Mouse (Mus musculus) heart, embryonic 12.5 days (tissue): ENCODE measurements at regions not wholly inside any gene's neighbourhood (a gene's known extent, or its start where the extent isn't known, plus 50 kb on each side); places are given as distances from the start of the nearest gene placed in this dataset.
A peak's percentile ranks its signal among the peaks of the same experiment; 100 is the strongest.

Experiments
- ATAC-seq: fragments of 200-750 bp; cut with Nextera tagmentation; 2 replicates; pipeline ENCODE4 v1.8.0; 2017; ENCODE audit warnings: moderate TSS enrichment, moderate library complexity; ENCODE audit not compliant: insufficient number of reproducible peaks, low FRiP score
- H3K27ac ChIP-seq: fragments of 300-500 bp; sonication (generic); 2 replicates; pipeline ENCODE4 v1.5.1; 2016; ENCODE audit warnings: mild to moderate bottlenecking, moderate library complexity; ENCODE audit not compliant: poor library complexity, severe bottlenecking
- H3K27me3 ChIP-seq: fragments of 300-500 bp; sonication (generic); replicated peaks from 2 replicates; pipeline ENCODE4 v1.6.1; 2016; ENCODE audit warnings: mild to moderate bottlenecking, moderate library complexity
- H3K36me3 ChIP-seq: fragments of 300-500 bp; sonication (generic); 2 replicates; pipeline ENCODE4 v1.6.1; 2016; ENCODE audit warnings: mild to moderate bottlenecking, moderate library complexity
- H3K4me1 ChIP-seq: fragments of 300-500 bp; sonication (generic); replicated peaks from 2 replicates; pipeline ENCODE4 v1.6.1; 2016; ENCODE audit warnings: mild to moderate bottlenecking
- H3K4me2 ChIP-seq: fragments of 300-500 bp; sonication (generic); 2 replicates; pipeline ENCODE4 v1.6.1; 2016; ENCODE audit warnings: mild to moderate bottlenecking, moderate library complexity
- H3K4me3 ChIP-seq: fragments of 300-500 bp; sonication (generic); 2 replicates; pipeline ENCODE4 v1.5.1; 2016; ENCODE audit warnings: mild to moderate bottlenecking
- H3K9ac ChIP-seq: fragments of 300-500 bp; sonication (generic); 2 replicates; pipeline ENCODE4 v1.6.1; 2016; ENCODE audit warnings: mild to moderate bottlenecking, moderate library complexity
- H3K9me3 ChIP-seq: fragments of 300-500 bp; sonication (generic); replicated peaks from 2 replicates; pipeline ENCODE4 v1.6.1; 2016; ENCODE audit warnings: mild to moderate bottlenecking, moderate library complexity
- WGBS: fragments of 180-500 bp; shearing (Covaris S2); methylation state at CpG from one replicate; pipeline ENCODE4 v1.1.7; 2016; 5-methylcytosine and 5-hydroxymethylcytosine counted together

GRCm38 (mm10) chr4:125410736-125411441, 79.6 kb upstream of the Grik3 start:
- H3K9me3 ChIP-seq = no peaks in the 10 kb centered on the region
- 44% methylated on average over 8 of the region's 8 CpGs for WGBS
- no peak overlapping the region for H3K9ac ChIP-seq
- no peaks in the 10 kb centered on the region for H3K4me1 ChIP-seq
- ATAC-seq = peak; percentile 76
- no peaks in the 10 kb centered on the region for H3K36me3 ChIP-seq
- peaks cover 19% of the 10 kb centered on the region; the same call in 1 of the 2 replicates for H3K27me3 ChIP-seq
- no peak overlapping the region for H3K4me3 ChIP-seq
- no peak overlapping the region for H3K27ac ChIP-seq
- no peak overlapping the region for H3K4me2 ChIP-seq

GRCm38 (mm10) chr4:125399376-125400112, 91.0 kb upstream of the Grik3 start:
- H3K27ac ChIP-seq = no peak overlapping the region
- no peak overlapping the region for H3K9ac ChIP-seq
- peaks cover 32% of the 10 kb centered on the region for H3K27me3 ChIP-seq
- 69% methylated on average over 13 of the region's 13 CpGs for WGBS
- H3K4me3 ChIP-seq = no peak overlapping the region
- ATAC-seq = no peak
- H3K4me2 ChIP-seq = no peak overlapping the region
- H3K4me1 ChIP-seq = no peaks in the 10 kb centered on the region
- no peaks in the 10 kb centered on the region for H3K9me3 ChIP-seq
- H3K36me3 ChIP-seq = no peaks in the 10 kb centered on the region

DNA sequence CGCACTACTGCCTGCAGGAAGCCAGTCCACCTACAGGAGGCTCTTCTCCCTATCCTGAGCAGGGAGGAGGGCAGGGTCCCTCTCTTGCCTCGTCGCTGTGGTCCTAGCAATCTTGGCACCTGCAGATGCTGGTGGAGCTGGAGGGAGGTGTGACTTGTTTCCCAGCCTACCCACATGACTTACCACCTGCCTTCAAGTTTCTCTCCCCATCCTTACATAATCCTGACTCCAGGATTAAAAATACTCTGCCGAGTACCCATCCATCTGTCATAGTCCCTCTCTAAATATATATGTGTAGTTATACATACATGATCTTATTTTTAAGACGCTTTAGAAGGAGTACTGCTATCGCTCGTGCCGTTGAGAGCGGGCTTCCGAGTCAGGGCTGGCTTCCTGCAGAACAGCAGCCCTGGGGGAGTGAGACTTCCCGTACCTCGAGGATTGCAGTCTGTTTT, 93.5 kb upstream of the Grik3 start:
- H3K27ac ChIP-seq = no peak overlapping the region
- 59% methylated on average over 12 of the region's 12 CpGs for WGBS
- no peak for ATAC-seq

GRCm38 (mm10) chr4:125391269-125391668, 99.2 kb upstream of the Grik3 start:
- H3K27ac ChIP-seq = no peak overlapping the region
- 60% methylated on average over 6 of the region's 6 CpGs for WGBS
- no peak for ATAC-seq
- H3K4me1 ChIP-seq = no peaks in the 10 kb centered on the region
- H3K9me3 ChIP-seq = no peaks in the 10 kb centered on the region
- no peak overlapping the region for H3K4me2 ChIP-seq
- no peak overlapping the region for H3K4me3 ChIP-seq
- no peak overlapping the region for H3K9ac ChIP-seq
- H3K36me3 ChIP-seq = no peaks in the 10 kb centered on the region
- peaks cover 21% of the 10 kb centered on the region; the same call in 1 of the 2 replicates for H3K27me3 ChIP-seq

More for the DNA sequence above, 93.5 kb upstream of the Grik3 start:
- no peaks in the 10 kb centered on the region for H3K9me3 ChIP-seq
- H3K4me2 ChIP-seq = no peak overlapping the region
- H3K27me3 ChIP-seq = peaks cover 22% of the 10 kb centered on the region
- H3K4me3 ChIP-seq = no peak overlapping the region
- H3K9ac ChIP-seq = no peak overlapping the region
- H3K36me3 ChIP-seq = no peaks in the 10 kb centered on the region
- no peaks in the 10 kb centered on the region for H3K4me1 ChIP-seq

GRCm38 (mm10) chr4:125385811-125386210, 104.7 kb upstream of the Grik3 start:
- no peaks in the 10 kb centered on the region for H3K9me3 ChIP-seq
- 62% methylated on average over 4 of the region's 4 CpGs for WGBS
- H3K36me3 ChIP-seq = no peaks in the 10 kb centered on the region
- no peak for ATAC-seq
- H3K4me3 ChIP-seq = no peak overlapping the region
- no peak overlapping the region for H3K9ac ChIP-seq
- H3K27me3 ChIP-seq = peaks cover 8% of the 10 kb centered on the region; the same call in 1 of the 2 replicates
- no peaks in the 10 kb centered on the region for H3K4me1 ChIP-seq
- H3K27ac ChIP-seq = no peak overlapping the region
- no peak overlapping the region for H3K4me2 ChIP-seq

DNA sequence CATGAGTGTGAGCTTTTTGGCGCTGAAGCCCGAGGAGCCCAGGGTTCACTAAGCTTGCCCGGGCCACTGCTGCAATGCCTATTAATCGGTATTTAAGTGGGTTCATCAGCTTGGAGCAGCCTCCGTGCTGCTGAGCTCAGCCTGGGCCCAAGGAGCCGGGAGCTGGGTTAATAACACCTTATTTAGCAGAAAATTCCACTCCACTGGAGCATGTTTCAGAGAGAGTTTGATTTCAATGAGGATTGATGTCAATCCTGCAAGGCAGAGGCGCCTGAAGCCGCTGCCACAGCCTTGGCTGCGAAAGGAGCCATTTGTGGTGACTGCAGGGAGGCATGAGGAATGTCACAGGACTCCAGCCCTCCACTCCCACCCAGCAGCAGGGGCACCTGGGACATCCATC, 126.5 kb upstream of the Grik3 start:
- Histone ChIP-seq H3K36me3 (no peaks in the 10 kb centered on the region), H3K4me2 (no peak overlapping the region), H3K4me1 (no peaks in the 10 kb centered on the region), H3K9ac (no peak overlapping the region), H3K27me3 (peaks cover 4% of the 10 kb centered on the region; the same call in 1 of the 2 replicates), H3K4me3 (no peak overlapping the region), H3K9me3 (no peaks in the 10 kb centered on the region), H3K27ac (no peak overlapping the region)
- WGBS = 53% methylated on average over 9 of the region's 9 CpGs
- no peak for ATAC-seq

DNA sequence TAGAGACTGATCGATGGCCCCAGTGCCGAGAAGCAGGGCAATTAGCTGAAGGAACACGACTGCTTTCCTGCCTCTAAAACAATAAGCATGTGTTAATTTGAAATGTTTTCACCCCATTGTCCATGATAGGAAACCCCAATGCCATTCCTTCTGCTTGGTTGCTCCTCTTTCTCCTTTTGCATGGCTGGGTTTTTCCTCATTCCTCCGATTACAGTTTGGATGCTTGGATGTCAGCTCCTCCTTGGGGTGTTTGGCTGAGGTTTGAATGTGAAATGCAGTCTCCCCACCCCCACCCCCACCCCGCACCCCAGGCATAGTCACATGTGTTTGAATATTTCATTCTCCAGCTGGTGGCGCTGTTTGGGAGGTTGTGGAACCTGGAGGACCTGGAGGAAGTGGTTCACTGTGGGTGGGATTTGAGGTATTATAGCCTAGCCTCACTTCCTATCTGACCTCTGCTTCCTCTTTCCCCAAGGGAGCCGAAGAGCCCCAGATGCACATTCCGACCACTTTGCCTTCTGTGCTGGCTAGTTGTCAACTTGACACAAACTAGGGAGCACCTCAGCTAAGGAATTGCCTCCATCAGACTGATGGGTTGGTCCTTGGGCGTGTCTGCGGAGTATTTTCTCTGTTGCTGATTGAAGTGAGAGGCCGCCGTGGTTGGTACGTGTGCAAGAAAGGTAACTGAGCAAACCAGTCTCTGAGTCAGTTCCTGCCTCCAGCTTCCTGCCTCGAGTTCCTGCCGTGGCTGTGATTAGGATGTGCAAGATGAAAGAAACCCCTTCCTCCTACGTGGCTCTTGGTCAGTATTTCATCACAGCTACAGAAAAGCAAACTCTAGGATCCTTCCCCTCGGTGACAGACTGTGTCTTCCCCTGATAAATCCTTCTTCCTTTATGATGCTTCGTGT, 128.6 kb upstream of the Grik3 start:
- Histone ChIP-seq H3K36me3 (no peaks in the 10 kb centered on the region), H3K4me3 (no peak overlapping the region), H3K4me2 (no peak overlapping the region), H3K9ac (no peak overlapping the region), H3K4me1 (no peaks in the 10 kb centered on the region), H3K27ac (no peak overlapping the region), H3K27me3 (peaks cover 4% of the 10 kb centered on the region; the same call in 1 of the 2 replicates), H3K9me3 (no peaks in the 10 kb centered on the region)
- WGBS = 58% methylated on average over 18 of the region's 18 CpGs
- ATAC-seq = no peak

GRCm38 (mm10) chr4:125358356-125358755, 132.1 kb upstream of the Grik3 start:
- Histone ChIP-seq H3K4me2 (no peak overlapping the region), H3K4me1 (no peaks in the 10 kb centered on the region), H3K9ac (no peak overlapping the region), H3K27me3 (peaks cover 3% of the 10 kb centered on the region; the same call in 1 of the 2 replicates), H3K27ac (no peak overlapping the region), H3K4me3 (no peak overlapping the region), H3K36me3 (no peaks in the 10 kb centered on the region), H3K9me3 (no peaks in the 10 kb centered on the region)
- ATAC-seq = no peak
- WGBS = 63% methylated on average over 2 of the region's 2 CpGs

DNA sequence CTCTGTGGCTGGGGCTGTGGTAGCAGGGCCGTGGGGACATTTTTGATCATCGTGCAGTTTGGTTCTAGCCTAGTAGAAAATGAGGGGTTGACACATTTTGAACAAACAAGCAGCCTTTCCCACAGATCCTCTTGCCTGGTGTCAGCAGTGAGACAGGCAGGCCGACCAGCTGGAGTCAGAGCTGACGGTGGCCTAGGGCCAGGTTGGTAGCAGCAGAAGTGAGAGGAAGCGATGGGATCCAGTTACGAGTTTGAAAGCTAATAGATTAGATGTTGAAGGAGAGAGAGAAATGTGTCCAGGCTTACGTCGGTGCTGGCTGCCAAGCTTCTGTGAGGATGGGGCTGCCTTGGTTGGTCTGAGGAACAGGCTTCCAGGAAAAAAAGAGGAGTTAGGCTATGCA, 134.1 kb upstream of the Grik3 start:
- no peak overlapping the region for H3K4me3 ChIP-seq
- no peaks in the 10 kb centered on the region for H3K4me1 ChIP-seq
- no peak overlapping the region for H3K27ac ChIP-seq
- ATAC-seq = no peak
- no peak overlapping the region for H3K4me2 ChIP-seq
- H3K36me3 ChIP-seq = no peaks in the 10 kb centered on the region
- H3K9me3 ChIP-seq = no peaks in the 10 kb centered on the region
- H3K9ac ChIP-seq = no peak overlapping the region
- 34% methylated on average over 8 of the region's 8 CpGs for WGBS
- H3K27me3 ChIP-seq = no peaks in the 10 kb centered on the region; the same call in 1 of the 2 replicates

DNA sequence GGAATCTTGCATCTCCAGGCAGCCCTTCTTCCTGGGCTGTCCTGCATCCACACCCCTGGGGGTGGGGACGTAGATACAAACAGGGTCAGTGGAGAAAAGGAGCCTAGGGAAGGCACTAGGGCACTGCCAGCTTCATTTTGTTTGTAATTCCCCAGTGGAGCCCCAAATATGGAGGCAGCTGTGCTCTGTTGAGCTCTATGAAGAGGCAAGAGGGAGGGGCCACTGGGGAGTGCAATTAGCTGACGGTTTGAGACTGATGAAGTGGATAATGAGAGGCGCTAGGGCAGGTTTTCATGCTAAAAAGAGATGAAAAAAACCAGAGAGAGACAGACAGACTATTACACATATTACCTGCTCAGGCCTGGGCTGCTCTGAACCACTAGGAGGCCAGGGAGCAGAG, 135.8 kb upstream of the Grik3 start:
- Histone ChIP-seq H3K27ac (no peak overlapping the region), H3K36me3 (no peaks in the 10 kb centered on the region), H3K27me3 (no peaks in the 10 kb centered on the region; the same call in 1 of the 2 replicates), H3K4me2 (no peak overlapping the region), H3K9me3 (no peaks in the 10 kb centered on the region), H3K4me1 (no peaks in the 10 kb centered on the region), H3K9ac (no peak overlapping the region), H3K4me3 (no peak overlapping the region)
- ATAC-seq = no peak
- 53% methylated on average over 3 of the region's 3 CpGs for whole genome bisulfite sequencing

DNA sequence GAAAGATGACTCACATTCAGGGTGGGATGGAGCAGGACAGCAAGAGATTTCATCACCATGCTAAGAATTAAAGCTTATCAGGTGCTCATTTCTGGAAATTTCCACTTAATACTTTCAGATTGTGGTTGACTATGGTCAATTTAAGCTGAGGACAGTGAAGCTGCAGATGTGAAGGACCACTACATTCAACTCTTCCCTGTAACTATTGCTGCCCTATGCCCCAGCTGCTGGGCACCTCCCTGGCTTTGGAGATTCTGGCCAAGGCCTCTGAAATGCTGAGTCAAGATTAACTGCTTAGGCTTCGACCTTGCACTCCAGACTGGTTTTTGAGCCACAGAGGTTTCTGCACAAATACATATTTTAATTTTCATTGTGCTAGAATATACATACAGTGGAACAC, 140.4 kb upstream of the Grik3 start:
- Histone ChIP-seq H3K4me3 (no peak overlapping the region), H3K9me3 (no peaks in the 10 kb centered on the region), H3K36me3 (no peaks in the 10 kb centered on the region), H3K4me2 (no peak overlapping the region), H3K27me3 (no peaks in the 10 kb centered on the region), H3K4me1 (no peaks in the 10 kb centered on the region), H3K9ac (no peak overlapping the region), H3K27ac (no peak overlapping the region)
- no peak for ATAC-seq
- WGBS = 61% methylated on average over 1 of the region's 1 CpGs
